Mouse (Mus musculus) T-helper 1 cell (primary cell): Measurements from ENCODE around the gene Lrch1.

Source experiments
- in situ Hi-C: fragments of 300-600 bp; cut with MboI, MseI; formaldehyde crosslinking; loops from one replicate; pipeline ENCODE4 v1.15.1; 2025; ENCODE audit warnings: high pct_unique_total_duplicates

The Lrch1 gene

GRCm38 (mm10) chr14:74893693-74894092 lies 54.0 kb downstream of the Lrch1 start:
- in situ Hi-C loops: loop anchor here (5.0 to 25.0 kb wide), 2 partner anchors 46 to 294 kb away; no protein-coding TSS in a partner anchor

GRCm38 (mm10) chr14:74893085-74893648 lies 54.5 kb downstream of the Lrch1 start:
- in situ Hi-C loops: loop anchor here (5.0 to 25.0 kb wide), 2 partner anchors 46 to 294 kb away; no protein-coding TSS in a partner anchor

- in situ Hi-C loops: loop anchor here (25.0 kb wide), 1 partner anchor 298 kb away; no protein-coding TSS in a partner anchor
These were observed 58.4 kb downstream of the Lrch1 start for GRCm38 (mm10) chr14:74889304-74889703.

GRCm38 (mm10) chr14:74888103-74888502 lies 59.6 kb downstream of the Lrch1 start:
- in situ Hi-C loops: loop anchor here (25.0 kb wide), 1 partner anchor 299 kb away; no protein-coding TSS in a partner anchor

GRCm38 (mm10) chr14:74886453-74886852 lies 61.2 kb downstream of the Lrch1 start:
- in situ Hi-C loops: loop anchor here (25.0 kb wide), 1 partner anchor 301 kb away; no protein-coding TSS in a partner anchor

GRCm38 (mm10) chr14:74884920-74885319 lies 62.8 kb downstream of the Lrch1 start:
- in situ Hi-C loops: loop anchor here (25.0 kb wide), 1 partner anchor 302 kb away; no protein-coding TSS in a partner anchor

GRCm38 (mm10) chr14:74884024-74884680 lies 63.5 kb downstream of the Lrch1 start:
- in situ Hi-C loops: loop anchor here (25.0 kb wide), 1 partner anchor 303 kb away; no protein-coding TSS in a partner anchor

GRCm38 (mm10) chr14:74883204-74883603 lies 64.5 kb downstream of the Lrch1 start:
- in situ Hi-C loops: loop anchor here (25.0 kb wide), 1 partner anchor 304 kb away; no protein-coding TSS in a partner anchor

GRCm38 (mm10) chr14:74882754-74883153 lies 64.9 kb downstream of the Lrch1 start:
- in situ Hi-C loops: loop anchor here (25.0 kb wide), 1 partner anchor 305 kb away; no protein-coding TSS in a partner anchor

- in situ Hi-C loops: loop anchor here (25.0 kb wide), 1 partner anchor 306 kb away; no protein-coding TSS in a partner anchor
These were observed 66.8 kb downstream of the Lrch1 start for GRCm38 (mm10) chr14:74880868-74881267.

GRCm38 (mm10) chr14:74879480-74879879 lies 68.2 kb downstream of the Lrch1 start:
- in situ Hi-C loops: loop anchor here (25.0 kb wide), 1 partner anchor 308 kb away; no protein-coding TSS in a partner anchor

- in situ Hi-C loops: loop anchor here (25.0 kb wide), 1 partner anchor 310 kb away; no protein-coding TSS in a partner anchor
These were observed 70.4 kb downstream of the Lrch1 start for GRCm38 (mm10) chr14:74877287-74877686.

- in situ Hi-C loops: no loop called here
These were observed 76.5 kb downstream of the Lrch1 start for GRCm38 (mm10) chr14:74871220-74871619.

GRCm38 (mm10) chr14:74868902-74869230 lies 78.8 kb downstream of the Lrch1 start:
- in situ Hi-C loops: loop anchor here (5.0 kb wide), 1 partner anchor 102 kb away; no protein-coding TSS in a partner anchor

- in situ Hi-C loops: loop anchor here (5.0 kb wide), 1 partner anchor 101 kb away; no protein-coding TSS in a partner anchor
These were observed 79.3 kb downstream of the Lrch1 start for GRCm38 (mm10) chr14:74868188-74868901.

- in situ Hi-C loops: loop anchor here (5.0 kb wide), 1 partner anchor 100 kb away; no protein-coding TSS in a partner anchor
These were observed 80.3 kb downstream of the Lrch1 start for GRCm38 (mm10) chr14:74867076-74868042.

- in situ Hi-C loops: loop anchor here (5.0 kb wide), 1 partner anchor 98 kb away; no protein-coding TSS in a partner anchor
These were observed 81.9 kb downstream of the Lrch1 start for GRCm38 (mm10) chr14:74865738-74866137.

GRCm38 (mm10) chr14:74864805-74865483 lies 82.7 kb downstream of the Lrch1 start:
- in situ Hi-C loops: loop anchor here (5.0 kb wide), 1 partner anchor 98 kb away; no protein-coding TSS in a partner anchor

- in situ Hi-C loops: no loop called here
These were observed 86.2 kb downstream of the Lrch1 start for GRCm38 (mm10) chr14:74861456-74861855.

- in situ Hi-C loops: no loop called here
These were observed 88.5 kb downstream of the Lrch1 start for GRCm38 (mm10) chr14:74859154-74859553.
